7 mouse cellular contexts compared by ENCODE assay signal in genomic region chr16:10570708-10571107, GRCm38 (mm10). TPM values are rescaled to one million over a fixed set of nuclear protein-coding genes. Genes with fewer than 3 reads are reported as not detected.
DNase-seq lines count a peak whose midpoint lies in the region; ATAC-seq and TF ChIP-seq lines count a peak whose summit lies in the region.

No protein-coding gene starts in this region.

- H3K4me2 ChIP-seq in lung, postnatal 0 days (replicated peaks; ENCODE audit: low read depth, low read length): no peak overlapping the region

- peaks cover 3% of the 10 kb centered on the region; the same call in 1 of the 2 replicates for H3K36me3 ChIP-seq in lung, postnatal 0 days (ENCODE audit: insufficient read depth, low read length)

- peak; percentile 22 to 40 for DNase-seq in lung, adult 18-20 months
- no peak for DNase-seq in lung, postnatal 0 days (ENCODE audit: low spot score)
- DNase-seq in adrenal gland, postnatal 36 days: peak; percentile 65 to 75
- DNase-seq in kidney, adult 8-10 months: peak; percentile 12 to 57
- peak; percentile 65 for DNase-seq in lung, postnatal 25 days (ENCODE audit: low spot score)
- DNase-seq in adipocyte (ENCODE audit: low spot score): no peak

- no peaks in the 10 kb centered on the region for H3K9me3 ChIP-seq in lung, postnatal 0 days (ENCODE audit: low read length)

- no peak for TF ChIP-seq CTCF in lung, postnatal 0 days (IDR thresholded peaks at IDR 0.05)

- H3K4me1 ChIP-seq in lung, postnatal 0 days (ENCODE audit: insufficient read depth, low read depth, low read length): no peaks in the 10 kb centered on the region

- no peaks in the 10 kb centered on the region for H3K27me3 ChIP-seq in lung, postnatal 0 days (replicated peaks; ENCODE audit: insufficient read depth, low read length)

- 88% methylated on average over 1 of the region's 1 CpGs for WGBS in lung, postnatal 0 days

- H3K27ac ChIP-seq in lung, postnatal 0 days (ENCODE audit: low read length): no peak overlapping the region

- TF ChIP-seq EP300 in lung, postnatal 0 days (IDR thresholded peaks at IDR 0.05): no peak

- no peak for ATAC-seq in lung, postnatal 0 days
- no peak for ATAC-seq in granulocyte monocyte progenitor cell, adult 5-6 weeks (replicated peaks; ENCODE audit: poor library complexity, severe bottlenecking)

- H3K9ac ChIP-seq in lung, postnatal 0 days (replicated peaks; ENCODE audit: low read depth): no peak overlapping the region

- H3K4me3 ChIP-seq in lung, postnatal 0 days (ENCODE audit: low read depth, low read length): no peak overlapping the region

RNA-seq across cellular contexts. Expression of gene Clec16a, which starts 25.6 kb away (rescaled TPM):
- polyA plus RNA-seq in lung, postnatal 0 days (2015; fragmentation: Nextera tagmentation; extraction: Ambion mirVana): 32.0 and 34.6 TPM in 2 replicates
- 10 to 100 TPM; 37.4 to 46.9 TPM for total RNA-seq in adrenal gland, postnatal 36 days (2021)
- total RNA-seq in granulocyte monocyte progenitor cell, adult 5-6 weeks (2014; fragmentation: Nextera tagmentation): 14.3 and 17.9 TPM in 2 replicates
- 15.2 and 19.6 TPM in 2 replicates for total RNA-seq in granulocyte monocyte progenitor cell, adult 5-6 weeks (2017)

RNA-seq across cellular contexts. Expression of gene Dexi, which starts 27.9 kb away (rescaled TPM):
- 19.2 and 19.4 TPM in 2 replicates for polyA plus RNA-seq in lung, postnatal 0 days (2015; fragmentation: Nextera tagmentation; extraction: Ambion mirVana)
- 10 to 100 TPM; 21.0 to 22.4 TPM for total RNA-seq in adrenal gland, postnatal 36 days (2021)
- 4.9 and 7.5 TPM in 2 replicates for total RNA-seq in granulocyte monocyte progenitor cell, adult 5-6 weeks (2014; fragmentation: Nextera tagmentation)
- total RNA-seq in granulocyte monocyte progenitor cell, adult 5-6 weeks (2017): 3.1 and 7.5 TPM in 2 replicates

Comparison
In these comparisons a context has a peak if more than half of its experiments do, and no peak if none do; other contexts are left out.
1. DNase-seq: peak in lung, adult 18-20 months (2 of 2), adrenal gland, postnatal 36 days (2 of 2), kidney, adult 8-10 months (2 of 2) and lung, postnatal 25 days (single experiment); none in lung, postnatal 0 days (single experiment) and adipocyte (single experiment).